Mouse (Mus musculus): ENCODE data around the gene Gns. TPM values are rescaled to one million over a fixed set of nuclear protein-coding genes. Genes with fewer than 3 reads are reported as not detected.

Gene Gns
- polyA plus RNA-seq, 1 experiment = 72.1 TPM

DNA sequence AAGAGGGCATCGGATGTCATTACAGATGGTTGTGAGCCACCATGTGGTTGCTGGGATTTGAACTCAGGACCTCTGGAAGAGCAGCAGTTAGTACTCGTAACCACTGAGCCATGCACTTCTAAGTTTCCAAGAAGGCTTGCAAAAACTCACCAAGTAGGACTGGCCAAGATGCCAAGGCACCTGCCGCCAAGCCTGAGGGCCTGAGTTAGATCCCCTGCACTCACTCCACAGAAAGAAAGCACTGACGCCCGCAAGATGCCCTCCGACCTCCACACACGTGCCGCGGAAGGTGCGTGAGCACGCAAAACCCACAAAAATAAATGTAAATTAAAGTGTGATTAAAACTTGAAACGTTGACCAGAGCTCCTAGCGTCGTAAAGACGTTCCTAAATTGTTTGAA lies 584 bp upstream of the Gns start:
- H3K27me3 ChIP-seq (ENCODE audit: control insufficient read depth, insufficient read depth, low read length) = no peaks in the 10 kb centered on the region
- DNase-seq = no peak
- H3K27ac ChIP-seq (ENCODE audit: control insufficient read depth, insufficient read depth, low read length) = no peak overlapping the region
- peaks cover 12% of the 10 kb centered on the region for H3K4me1 ChIP-seq (replicated peaks; ENCODE audit: control insufficient read depth, insufficient read depth, low read length)
- 16% methylated on average over 15 of the region's 15 CpGs for WGBS
- H3K4me3 ChIP-seq (ENCODE audit: control insufficient read depth, insufficient read depth, low read length) = peak overlapping the region; percentile 77
- no peak for TF ChIP-seq POLR2A (IDR thresholded peaks at IDR 0.05; ENCODE audit: control insufficient read depth, extremely low read depth, insufficient read depth, low read length, poor library complexity)
- TF ChIP-seq CTCF (IDR thresholded peaks at IDR 0.05; ENCODE audit: borderline replicate concordance, control insufficient read depth, extremely low read depth, insufficient read depth, low read length, poor library complexity) = no peak
- no peaks in the 10 kb centered on the region for H3K36me3 ChIP-seq (ENCODE audit: control insufficient read depth, insufficient read depth, low read length)

DNA sequence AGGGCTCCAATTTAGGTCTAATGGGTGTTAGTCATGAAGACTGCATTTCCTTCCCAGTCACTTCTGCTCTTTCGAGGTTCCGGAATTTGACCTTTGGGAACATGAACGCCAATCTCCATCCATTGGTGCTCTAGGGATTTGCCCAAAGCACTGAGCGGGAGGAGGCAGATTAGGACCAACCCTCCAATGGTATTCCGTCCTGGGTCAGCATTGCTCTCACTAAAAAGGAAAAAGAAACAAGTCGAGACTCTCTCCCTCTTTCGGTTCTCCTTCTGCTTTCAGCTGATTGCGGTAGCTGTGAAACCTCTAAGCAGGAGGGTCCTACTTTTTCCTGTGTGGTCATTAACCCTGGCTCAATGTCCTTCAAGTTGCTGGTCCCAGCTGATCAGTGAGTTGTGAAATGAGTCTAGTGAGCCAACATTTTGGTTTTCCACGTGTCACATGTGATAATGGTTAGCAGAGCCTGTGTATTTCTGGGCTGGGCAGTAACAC lies 937 bp downstream of the Gns start:
- TF ChIP-seq CTCF (IDR thresholded peaks at IDR 0.05; ENCODE audit: borderline replicate concordance, control insufficient read depth, extremely low read depth, insufficient read depth, low read length, poor library complexity) (no peak), POLR2A (IDR thresholded peaks at IDR 0.05; ENCODE audit: control insufficient read depth, extremely low read depth, insufficient read depth, low read length, poor library complexity) (no peak)
- Histone ChIP-seq H3K27me3 (ENCODE audit: control insufficient read depth, insufficient read depth, low read length) (no peaks in the 10 kb centered on the region), H3K36me3 (ENCODE audit: control insufficient read depth, insufficient read depth, low read length) (no peaks in the 10 kb centered on the region), H3K27ac (ENCODE audit: control insufficient read depth, insufficient read depth, low read length) (no peak overlapping the region), H3K4me1 (replicated peaks; ENCODE audit: control insufficient read depth, insufficient read depth, low read length) (peaks cover 12% of the 10 kb centered on the region), H3K4me3 (ENCODE audit: control insufficient read depth, insufficient read depth, low read length) (peak overlapping the region; percentile 77)
- DNase-seq = no peak
- 3% methylated on average over 9 of the region's 9 CpGs for WGBS

DNA sequence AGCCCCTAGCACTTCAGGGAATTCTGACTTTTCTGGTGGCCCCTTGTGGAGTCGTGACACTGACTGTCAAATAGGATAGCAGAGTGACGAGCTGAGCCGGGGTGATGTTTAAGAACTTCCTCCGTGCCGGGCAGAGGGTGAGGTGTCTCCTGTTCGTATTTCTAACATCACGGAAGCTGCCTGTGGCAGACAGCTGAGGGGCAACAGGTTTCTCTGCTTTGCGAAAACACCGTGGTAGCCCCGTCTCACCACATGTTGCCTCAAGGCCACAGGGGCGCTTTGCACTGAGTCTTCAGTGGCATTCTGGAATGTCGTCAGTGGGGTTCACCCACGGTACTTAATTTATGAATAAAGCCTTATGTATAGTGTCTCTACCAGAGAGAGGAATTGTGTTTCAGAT lies 2.4 kb downstream of the Gns start:
- Histone ChIP-seq H3K27me3 (ENCODE audit: control insufficient read depth, insufficient read depth, low read length) (no peaks in the 10 kb centered on the region), H3K27ac (ENCODE audit: control insufficient read depth, insufficient read depth, low read length) (no peak overlapping the region), H3K4me1 (replicated peaks; ENCODE audit: control insufficient read depth, insufficient read depth, low read length) (peaks cover 12% of the 10 kb centered on the region), H3K4me3 (ENCODE audit: control insufficient read depth, insufficient read depth, low read length) (no peak overlapping the region), H3K36me3 (ENCODE audit: control insufficient read depth, insufficient read depth, low read length) (no peaks in the 10 kb centered on the region)
- no peak for DNase-seq
- TF ChIP-seq POLR2A (IDR thresholded peaks at IDR 0.05; ENCODE audit: control insufficient read depth, extremely low read depth, insufficient read depth, low read length, poor library complexity) (no peak), CTCF (IDR thresholded peaks at IDR 0.05; ENCODE audit: borderline replicate concordance, control insufficient read depth, extremely low read depth, insufficient read depth, low read length, poor library complexity) (no peak)
- WGBS = 92% methylated on average over 13 of the region's 13 CpGs

DNA sequence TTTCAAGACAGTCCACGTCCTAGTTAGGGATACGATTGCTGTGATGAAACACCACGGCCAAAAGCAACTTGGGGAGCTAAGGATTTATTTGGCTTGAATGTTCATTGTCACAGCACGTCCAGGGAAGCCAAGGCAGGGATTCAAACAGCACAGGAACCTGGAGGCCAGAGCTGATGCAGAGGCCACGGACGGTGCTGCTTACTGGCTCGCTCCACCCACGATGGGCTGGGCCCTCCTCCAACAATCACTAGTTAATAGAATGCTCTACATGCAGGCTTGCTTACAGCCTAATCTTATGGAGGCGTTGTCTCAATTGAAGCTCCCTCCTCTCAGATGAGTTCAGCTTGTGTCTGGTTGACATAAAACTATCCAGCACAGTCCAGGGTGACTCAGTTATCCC lies 2.9 kb downstream of the Gns start:
- DNase-seq = no peak

DNA sequence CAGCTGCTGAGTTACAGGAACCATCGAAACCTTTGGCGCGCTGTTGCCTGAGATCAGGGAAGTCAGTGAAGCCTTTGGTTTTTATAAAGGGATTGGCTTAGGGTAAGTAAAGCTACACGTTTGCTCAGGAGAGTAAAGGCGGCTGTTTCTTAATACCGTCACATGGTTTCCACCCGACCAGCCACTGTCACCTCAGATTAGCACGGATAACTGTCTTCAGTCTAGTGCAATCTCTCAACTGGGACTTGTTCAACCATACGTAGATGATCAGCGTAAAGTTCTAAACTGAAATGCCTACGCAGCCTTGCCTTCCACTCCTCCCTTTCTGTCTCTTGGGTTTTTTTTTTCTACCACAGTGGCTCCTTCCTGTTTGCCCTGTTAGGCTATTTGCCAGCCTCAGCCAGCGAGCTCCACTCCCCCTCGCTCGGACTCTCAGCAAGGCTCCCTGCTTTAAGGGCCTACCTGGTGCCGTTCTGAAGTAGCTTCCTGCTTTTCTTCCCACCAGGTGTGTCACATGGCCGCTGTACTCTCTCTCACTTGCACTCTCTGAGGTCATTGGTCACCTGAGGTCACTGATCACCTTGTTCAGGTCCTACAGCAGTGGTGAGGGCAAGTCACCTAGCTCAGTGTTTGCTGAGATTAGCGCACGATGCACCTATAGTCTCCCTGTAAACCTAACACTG lies 4.0 kb downstream of the Gns start:
- no peak for DNase-seq
- Histone ChIP-seq H3K36me3 (ENCODE audit: control insufficient read depth, insufficient read depth, low read length) (no peaks in the 10 kb centered on the region), H3K4me3 (ENCODE audit: control insufficient read depth, insufficient read depth, low read length) (no peak overlapping the region), H3K4me1 (replicated peaks; ENCODE audit: control insufficient read depth, insufficient read depth, low read length) (peaks cover 12% of the 10 kb centered on the region), H3K27me3 (ENCODE audit: control insufficient read depth, insufficient read depth, low read length) (no peaks in the 10 kb centered on the region), H3K27ac (ENCODE audit: control insufficient read depth, insufficient read depth, low read length) (no peak overlapping the region)
- TF ChIP-seq CTCF (IDR thresholded peaks at IDR 0.05; ENCODE audit: borderline replicate concordance, control insufficient read depth, extremely low read depth, insufficient read depth, low read length, poor library complexity) (no peak), POLR2A (IDR thresholded peaks at IDR 0.05; ENCODE audit: control insufficient read depth, extremely low read depth, insufficient read depth, low read length, poor library complexity) (no peak)
- 76% methylated on average over 18 of the region's 18 CpGs for WGBS

More for the DNA sequence above, 2.9 kb downstream of the Gns start:
- peaks cover 12% of the 10 kb centered on the region for H3K4me1 ChIP-seq (replicated peaks; ENCODE audit: control insufficient read depth, insufficient read depth, low read length)
- H3K27ac ChIP-seq (ENCODE audit: control insufficient read depth, insufficient read depth, low read length) = no peak overlapping the region
- TF ChIP-seq POLR2A (IDR thresholded peaks at IDR 0.05; ENCODE audit: control insufficient read depth, extremely low read depth, insufficient read depth, low read length, poor library complexity) (no peak), CTCF (IDR thresholded peaks at IDR 0.05; ENCODE audit: borderline replicate concordance, control insufficient read depth, extremely low read depth, insufficient read depth, low read length, poor library complexity) (no peak)
- H3K27me3 ChIP-seq (ENCODE audit: control insufficient read depth, insufficient read depth, low read length) = no peaks in the 10 kb centered on the region
- WGBS = 95% methylated on average over 9 of the region's 9 CpGs
- H3K36me3 ChIP-seq (ENCODE audit: control insufficient read depth, insufficient read depth, low read length) = no peaks in the 10 kb centered on the region
- H3K4me3 ChIP-seq (ENCODE audit: control insufficient read depth, insufficient read depth, low read length) = no peak overlapping the region

DNA sequence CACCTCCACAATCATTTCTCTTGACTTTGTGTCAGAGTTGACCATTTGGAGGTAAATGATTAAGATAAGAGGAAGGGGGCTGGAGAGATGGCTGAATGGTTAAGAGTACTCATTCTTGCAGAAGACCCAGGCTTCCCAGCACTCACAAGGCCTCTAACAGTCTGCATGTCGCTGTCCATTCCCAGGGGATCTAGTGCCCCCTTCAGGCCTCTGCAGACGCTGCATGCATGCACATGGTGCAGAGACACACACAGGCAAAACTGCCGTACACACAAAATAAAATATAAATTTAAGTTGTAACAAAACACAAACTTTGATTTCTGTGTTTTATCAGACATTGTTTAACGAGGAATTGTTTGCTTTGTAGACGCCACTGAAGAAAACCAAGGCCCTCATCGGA lies 5.9 kb downstream of the Gns start:
- Histone ChIP-seq H3K36me3 (ENCODE audit: control insufficient read depth, insufficient read depth, low read length) (no peaks in the 10 kb centered on the region), H3K27ac (ENCODE audit: control insufficient read depth, insufficient read depth, low read length) (no peak overlapping the region), H3K4me1 (replicated peaks; ENCODE audit: control insufficient read depth, insufficient read depth, low read length) (peaks cover 6% of the 10 kb centered on the region), H3K27me3 (ENCODE audit: control insufficient read depth, insufficient read depth, low read length) (no peaks in the 10 kb centered on the region), H3K4me3 (ENCODE audit: control insufficient read depth, insufficient read depth, low read length) (no peak overlapping the region)
- DNase-seq = no peak
- TF ChIP-seq CTCF (IDR thresholded peaks at IDR 0.05; ENCODE audit: borderline replicate concordance, control insufficient read depth, extremely low read depth, insufficient read depth, low read length, poor library complexity) = no peak
- TF ChIP-seq POLR2A (IDR thresholded peaks at IDR 0.05; ENCODE audit: control insufficient read depth, extremely low read depth, insufficient read depth, low read length, poor library complexity) = no peak
- WGBS = 98% methylated on average over 6 of the region's 6 CpGs
